Mouse (Mus musculus) right cerebral cortex, adult 18-20 months (tissue): Measurements from ENCODE around the gene Best2.
A peak's percentile ranks its signal among the peaks of the same experiment; 100 is the strongest.

ENCODE experiments used
- DNase-seq: peaks from one replicate; pipeline ENCODE4 v3.0.0; 2022; ENCODE audit warnings: mixed read lengths

Gene Best2

GRCm38 (mm10) chr8:84966603-84967002, 47.7 kb downstream of the Best2 start:
- no peak for DNase-seq

GRCm38 (mm10) chr8:84965731-84966291, 48.5 kb downstream of the Best2 start:
- peak; percentile 97 for DNase-seq

- no peak for DNase-seq
These were observed 50.4 kb downstream of the Best2 start for GRCm38 (mm10) chr8:84963952-84964351.

- DNase-seq, result no peak
These were observed 54.5 kb downstream of the Best2 start for GRCm38 (mm10) chr8:84959811-84960210.
